Mouse (Mus musculus) frontal cortex, adult 2 months (tissue): ENCODE data around the gene Fam169a. TPM values are rescaled to one million over a fixed set of nuclear protein-coding genes. Genes with fewer than 3 reads are reported as not detected.
"Not testable (repeated sequence)": the region's sequence is repeated elsewhere in the genome, so short reads cannot be mapped to it uniquely, and the experiment has no call there.

Source experiments
- DNase-seq, 2 experiments: peaks; one replicate each; pipeline ENCODE4 v3.0.0; 2022; ENCODE audit warnings: low spot score in 1 of 2; ENCODE audit errors: extremely low spot score in 1 of 2
- polyA plus RNA-seq: library from polyadenylated mRNA; depleted of rRNA; stranded (reverse); fragments of >200 nt; gene quantifications from 2 replicates; pipeline ENCODE4 v1.2.3, GENCODE M21; 2012

Gene Fam169a
- polyA plus RNA-seq, 1 experiment: 24.0 TPM

DNA sequence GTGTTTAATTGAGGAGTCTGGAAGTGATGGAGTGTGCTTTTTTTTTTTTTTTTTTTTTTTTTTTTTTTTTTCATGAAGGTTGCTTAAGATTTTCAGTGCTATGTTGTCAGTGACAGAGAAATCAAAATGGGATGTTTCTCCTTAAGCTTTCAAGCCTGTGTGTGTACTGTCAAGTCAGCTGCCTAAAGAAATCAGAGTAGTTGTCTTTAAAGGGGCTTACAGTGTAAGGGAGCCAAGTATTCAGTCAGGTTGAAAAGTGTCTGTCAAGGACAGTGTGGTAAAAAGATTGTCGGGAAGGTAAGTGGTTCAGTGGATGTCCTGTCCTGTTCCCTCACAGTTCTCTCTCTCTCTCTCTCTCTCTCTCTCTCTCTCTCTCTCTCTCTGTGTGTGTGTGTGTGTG lies 6.4 kb downstream of the Fam169a start:
- DNase-seq: no peak

DNA sequence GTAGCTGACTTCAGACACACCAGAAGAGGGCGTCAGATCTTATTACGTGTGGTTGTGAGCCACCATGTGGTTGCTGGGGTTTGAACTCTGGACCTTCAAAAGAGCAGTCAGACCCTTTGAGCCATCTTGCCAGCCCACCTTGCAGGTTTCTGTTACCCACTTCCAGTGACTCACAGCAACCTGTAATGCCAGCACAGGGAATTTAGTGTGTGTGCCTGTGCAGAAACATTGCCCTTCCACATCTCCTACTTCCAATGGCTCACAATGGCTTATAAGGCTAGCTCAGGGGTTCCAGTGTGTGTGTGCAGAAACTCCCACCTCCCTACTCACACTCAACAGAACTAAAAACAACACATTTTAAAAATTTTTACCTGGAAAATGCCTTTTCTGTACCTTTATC lies 10.5 kb downstream of the Fam169a start:
- DNase-seq: no peak

DNA sequence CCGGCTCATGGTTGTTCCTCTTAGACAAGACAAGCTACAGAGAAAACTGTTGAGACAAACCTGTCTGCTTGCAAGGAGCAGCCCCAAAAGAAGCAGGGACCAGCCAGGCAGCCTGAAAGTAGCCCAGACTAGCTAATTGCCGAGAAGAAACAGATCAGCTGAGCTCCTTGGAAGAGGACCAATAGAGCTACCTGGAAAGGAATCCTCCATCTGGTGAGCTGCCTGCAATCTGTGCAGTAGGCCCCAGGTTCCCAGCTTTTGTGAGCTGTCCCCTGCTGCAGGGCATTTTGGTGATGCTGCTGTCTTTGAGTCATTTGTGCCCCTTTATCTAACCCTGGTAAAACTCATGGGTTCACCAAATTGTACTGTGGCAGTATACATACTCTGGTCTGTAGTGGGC lies 13.1 kb downstream of the Fam169a start:
- no peak for DNase-seq

DNA sequence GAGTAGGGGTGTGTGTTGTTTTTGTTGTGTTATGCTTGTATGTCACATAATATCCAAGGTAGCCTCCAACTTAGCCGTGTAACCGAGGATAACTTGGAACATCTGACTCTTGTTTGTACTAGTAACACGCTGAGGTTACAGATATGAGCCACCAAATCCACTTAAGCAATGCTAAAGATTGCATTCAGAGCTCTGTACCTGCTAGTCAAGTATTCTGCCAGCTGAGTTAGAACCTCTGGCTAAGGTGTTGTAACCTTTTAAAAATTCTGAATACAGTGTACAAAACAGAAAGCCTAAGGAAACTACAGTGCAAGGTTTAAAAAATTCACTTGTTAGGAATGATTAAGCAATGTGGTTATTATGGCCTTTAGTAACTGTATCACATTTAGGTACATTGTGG lies 13.5 kb downstream of the Fam169a start:
- no peak for DNase-seq

DNA sequence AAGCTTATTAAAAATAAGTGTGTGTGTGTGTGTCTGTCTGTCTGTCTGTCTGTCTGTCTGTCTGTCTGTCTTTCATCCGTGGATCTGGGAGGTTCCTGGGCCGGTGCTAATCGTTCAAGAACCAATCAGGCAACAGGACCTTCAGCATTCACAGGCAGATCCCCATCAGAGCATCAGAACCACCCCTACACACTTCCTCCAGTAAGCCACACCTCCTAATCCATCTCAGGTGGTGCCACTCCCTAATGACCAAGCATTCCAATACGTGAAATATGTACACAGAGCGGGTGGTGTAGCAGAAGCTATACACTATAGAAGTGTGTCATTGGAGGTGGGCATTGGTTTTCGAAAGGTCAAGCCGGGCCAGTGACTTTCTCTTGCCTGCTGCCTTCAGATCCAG lies 15.3 kb downstream of the Fam169a start:
- no peak for DNase-seq

DNA sequence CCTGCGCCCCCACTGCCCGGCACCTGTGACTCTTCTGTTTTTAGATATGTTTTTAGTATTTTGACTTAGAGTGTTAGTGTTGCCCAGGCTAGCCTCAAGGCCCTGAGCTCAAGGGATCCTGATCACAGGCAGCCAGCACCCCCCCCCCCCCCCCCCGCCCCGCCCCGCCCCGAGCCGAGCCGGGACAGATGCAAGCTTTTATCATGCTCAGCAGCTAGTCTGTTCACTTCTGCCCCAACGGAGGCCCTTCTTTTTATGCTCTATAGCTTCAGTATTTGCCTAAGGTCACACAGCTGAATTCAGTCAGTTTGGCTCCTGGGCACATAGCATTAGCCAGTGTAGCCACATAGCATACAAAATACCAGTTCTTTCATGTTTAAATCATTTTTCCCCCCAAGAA lies 19.2 kb downstream of the Fam169a start:
- no peak for DNase-seq

DNA sequence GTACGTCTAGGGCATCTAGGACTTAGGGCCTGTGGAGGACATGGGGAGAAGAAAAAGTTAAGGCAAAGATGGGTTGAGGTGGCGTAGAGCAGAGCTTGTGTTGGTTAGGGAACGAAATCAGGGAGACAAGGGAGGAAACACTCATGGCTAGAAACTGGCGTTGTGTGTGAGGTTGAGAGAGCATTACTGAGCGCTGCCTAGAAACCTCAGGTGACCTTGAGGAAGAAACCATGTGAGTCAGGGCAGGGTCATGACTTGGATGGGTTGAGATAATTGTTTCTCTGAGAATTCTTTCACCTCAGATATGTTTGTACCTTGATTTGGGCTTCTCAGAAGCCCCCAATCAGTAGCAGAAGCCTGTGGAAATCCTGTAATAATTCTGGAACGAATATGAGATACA lies 20.3 kb downstream of the Fam169a start:
- DNase-seq: no peak

DNA sequence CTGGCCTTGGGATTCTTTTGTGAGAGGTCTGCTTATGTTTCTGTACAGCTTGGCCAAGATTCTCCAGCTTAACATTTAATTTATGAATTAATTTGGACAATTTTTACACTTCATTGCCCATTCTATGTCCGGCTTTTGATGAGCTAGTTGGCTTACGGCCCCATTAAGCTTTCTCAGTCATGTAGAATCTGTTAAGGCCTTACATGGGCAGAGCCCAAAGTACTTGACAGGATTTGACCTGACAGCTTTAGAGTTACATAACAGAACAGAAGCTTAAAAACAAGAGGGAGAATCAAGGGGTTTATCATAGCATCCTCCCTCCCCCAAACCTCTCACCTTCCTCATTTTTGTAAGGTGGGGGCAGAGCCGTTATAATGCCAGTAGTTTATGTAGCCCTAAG lies 21.1 kb downstream of the Fam169a start:
- DNase-seq: no peak

DNA sequence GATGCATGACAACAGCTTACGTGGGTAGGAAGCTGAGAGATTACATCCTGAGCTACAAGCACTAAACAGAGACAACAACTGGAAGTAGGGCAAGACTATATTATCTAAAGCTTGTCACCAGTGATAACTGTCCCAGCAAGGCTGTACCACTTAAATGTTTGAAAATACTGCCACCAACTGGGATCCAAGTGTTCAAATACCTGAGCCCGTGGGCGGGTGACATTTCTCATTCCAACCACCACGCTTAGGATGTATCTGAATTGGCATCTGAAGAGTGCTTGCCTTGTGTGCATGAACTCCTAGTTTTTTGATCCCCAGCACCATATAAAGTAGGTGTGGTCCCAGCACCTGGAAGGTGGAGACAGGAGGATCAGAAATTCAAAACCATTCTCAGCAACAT lies 28.6 kb downstream of the Fam169a start:
- peak in 1 of 2 experiments; percentile 26 for DNase-seq

DNA sequence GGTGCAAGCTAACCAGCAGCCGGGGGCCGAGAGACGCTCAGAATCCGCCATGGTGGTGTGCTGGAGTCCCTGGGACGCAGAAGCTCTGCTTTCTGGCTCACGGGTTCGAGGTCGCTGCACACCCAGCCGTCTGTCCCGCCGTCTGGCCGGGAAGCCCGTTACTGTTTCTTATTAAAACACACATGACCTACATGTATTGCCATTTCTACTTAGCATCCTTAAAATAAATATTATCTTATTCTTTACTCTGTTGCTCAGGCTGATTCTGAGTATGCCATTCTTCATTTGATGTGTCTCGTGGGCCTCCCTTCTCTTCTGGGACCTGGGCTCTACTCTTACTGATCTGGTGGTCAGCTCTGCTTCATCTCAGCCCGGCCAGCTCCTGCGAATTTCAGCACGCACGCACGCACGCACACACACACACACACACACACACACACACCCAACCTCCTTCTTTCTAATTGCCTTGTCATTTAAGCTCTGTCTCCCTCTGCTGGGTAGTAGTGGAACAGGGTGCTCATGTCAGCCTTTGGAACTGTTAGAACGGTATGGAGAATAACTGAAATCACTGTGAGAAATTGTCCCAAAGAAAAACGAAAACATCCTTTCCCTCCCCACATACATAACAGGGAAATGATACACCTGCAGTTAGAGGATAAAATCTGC lies 32.2 kb downstream of the Fam169a start, which contains the start of gene Gm6169:
Gene Gm6169 (minus strand): TSS at position 51 of the 666 bp plus-strand sequence.
- peak; percentile 38 to 86 for DNase-seq

DNA sequence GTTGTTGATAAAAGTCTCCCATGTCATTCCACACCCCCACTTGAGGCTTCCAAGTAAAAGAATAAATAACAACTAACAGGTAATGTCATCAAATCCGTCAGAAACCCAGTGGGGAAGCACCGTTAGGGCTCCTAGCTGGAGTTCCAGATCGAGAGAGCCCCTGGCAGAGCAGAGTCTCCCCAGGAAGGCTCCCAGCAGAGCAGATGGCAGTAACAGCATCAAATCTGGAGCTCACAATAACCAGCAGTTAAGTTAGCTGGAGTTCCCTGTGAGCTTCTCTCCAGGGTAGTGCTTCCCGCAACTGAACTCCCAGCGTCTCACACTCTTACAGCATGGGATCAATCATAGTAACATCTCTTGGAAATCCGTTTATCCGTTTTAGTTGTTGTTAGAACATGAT lies 37.9 kb downstream of the Fam169a start:
- DNase-seq: no peak

DNA sequence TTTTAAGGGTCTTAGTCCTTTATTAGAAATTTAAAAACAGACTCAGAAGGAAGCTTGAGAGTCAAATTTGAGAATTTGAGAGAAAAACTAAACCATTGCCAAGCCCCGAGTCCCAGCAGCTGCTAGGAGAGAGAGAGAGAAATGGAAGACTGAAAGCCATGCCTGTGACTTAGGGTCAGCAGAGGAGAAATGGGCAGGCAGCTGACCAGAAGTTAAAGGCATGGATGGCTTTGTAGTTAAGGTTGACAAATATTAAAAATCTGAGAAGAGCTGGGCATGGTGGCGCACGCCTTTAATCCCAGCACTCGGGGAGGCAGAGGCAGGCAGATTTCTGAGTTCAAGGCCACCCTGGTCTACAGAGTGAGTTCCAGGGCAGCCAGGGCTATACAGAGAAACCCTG lies 40.6 kb downstream of the Fam169a start:
- not testable (repeated sequence) for DNase-seq

DNA sequence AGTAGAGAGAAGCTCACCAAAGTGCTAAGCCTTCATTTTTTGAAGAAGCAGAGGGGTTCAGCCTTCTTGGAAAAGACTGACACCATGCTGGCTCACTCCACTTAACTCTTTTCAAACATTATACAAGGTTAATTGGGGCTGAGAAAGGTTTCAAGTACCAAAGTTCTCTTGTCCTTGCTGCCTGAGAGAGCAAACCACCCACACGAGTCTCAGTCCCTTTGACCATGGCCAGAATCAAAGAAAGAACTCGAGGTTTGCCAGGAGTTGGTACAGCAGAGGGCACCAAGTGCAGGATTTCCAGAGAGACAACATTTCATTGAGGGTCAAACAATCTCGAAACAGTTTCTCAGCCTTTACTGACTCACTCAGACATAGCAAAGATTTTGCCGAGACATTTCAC lies 42.0 kb downstream of the Fam169a start:
- no peak for DNase-seq

DNA sequence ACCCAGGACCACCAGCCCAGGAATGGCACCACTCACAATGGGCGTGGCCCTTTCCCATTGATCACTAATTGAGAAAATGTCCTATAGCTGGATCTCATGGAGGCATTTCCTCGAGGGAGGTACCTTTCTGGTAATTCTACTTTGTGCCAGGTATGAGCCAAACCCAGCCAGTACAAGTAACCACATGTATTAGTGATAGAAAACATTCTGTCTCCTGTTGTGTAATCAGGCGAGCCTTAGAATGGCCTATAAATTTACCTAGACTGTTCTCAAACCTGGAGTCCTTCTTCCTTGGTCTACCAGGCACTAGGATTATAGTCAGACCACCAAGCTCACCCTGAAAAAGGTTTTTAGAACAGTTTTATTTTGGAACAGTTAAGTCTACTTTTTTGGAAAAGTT lies 54.3 kb downstream of the Fam169a start:
- no peak for DNase-seq

DNA sequence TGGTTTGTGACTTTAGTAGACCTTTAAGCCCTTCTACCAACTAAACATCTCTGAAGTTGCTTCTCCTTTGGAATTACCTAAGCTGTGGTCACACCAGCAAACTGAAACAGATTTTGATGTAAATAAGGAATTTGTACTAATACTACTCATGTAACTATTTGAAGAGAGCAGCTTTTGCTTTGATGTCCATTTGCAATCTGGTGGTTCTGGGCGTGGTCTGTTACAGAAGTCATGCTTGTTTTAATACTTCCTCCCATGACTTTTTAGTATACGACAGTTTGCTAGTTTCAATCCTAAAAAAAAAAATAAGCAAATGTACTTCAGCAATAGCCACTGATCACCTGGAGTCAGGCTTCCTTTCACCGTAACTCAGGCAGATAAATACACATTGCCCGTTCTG lies 62.6 kb downstream of the Fam169a start:
- not testable (repeated sequence) for DNase-seq

DNA sequence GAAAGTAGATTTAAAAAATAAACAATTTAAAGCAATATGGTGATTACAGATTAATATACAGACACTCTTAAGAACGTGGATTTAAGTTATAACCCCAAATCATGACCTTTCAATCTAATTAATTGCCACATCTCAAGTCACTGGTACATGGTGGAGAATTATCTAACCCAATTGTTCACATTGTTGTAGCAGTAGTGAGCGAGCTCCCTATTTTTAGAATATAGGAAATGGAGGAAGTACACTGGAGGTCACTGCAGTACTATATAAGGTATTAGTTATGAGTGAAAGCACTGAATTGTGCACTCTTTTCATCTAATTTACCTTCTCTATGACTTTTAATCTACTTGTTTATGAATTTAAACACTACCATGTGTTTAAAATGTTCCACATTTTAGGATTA lies 63.3 kb downstream of the Fam169a start:
- DNase-seq: not testable (repeated sequence)

DNA sequence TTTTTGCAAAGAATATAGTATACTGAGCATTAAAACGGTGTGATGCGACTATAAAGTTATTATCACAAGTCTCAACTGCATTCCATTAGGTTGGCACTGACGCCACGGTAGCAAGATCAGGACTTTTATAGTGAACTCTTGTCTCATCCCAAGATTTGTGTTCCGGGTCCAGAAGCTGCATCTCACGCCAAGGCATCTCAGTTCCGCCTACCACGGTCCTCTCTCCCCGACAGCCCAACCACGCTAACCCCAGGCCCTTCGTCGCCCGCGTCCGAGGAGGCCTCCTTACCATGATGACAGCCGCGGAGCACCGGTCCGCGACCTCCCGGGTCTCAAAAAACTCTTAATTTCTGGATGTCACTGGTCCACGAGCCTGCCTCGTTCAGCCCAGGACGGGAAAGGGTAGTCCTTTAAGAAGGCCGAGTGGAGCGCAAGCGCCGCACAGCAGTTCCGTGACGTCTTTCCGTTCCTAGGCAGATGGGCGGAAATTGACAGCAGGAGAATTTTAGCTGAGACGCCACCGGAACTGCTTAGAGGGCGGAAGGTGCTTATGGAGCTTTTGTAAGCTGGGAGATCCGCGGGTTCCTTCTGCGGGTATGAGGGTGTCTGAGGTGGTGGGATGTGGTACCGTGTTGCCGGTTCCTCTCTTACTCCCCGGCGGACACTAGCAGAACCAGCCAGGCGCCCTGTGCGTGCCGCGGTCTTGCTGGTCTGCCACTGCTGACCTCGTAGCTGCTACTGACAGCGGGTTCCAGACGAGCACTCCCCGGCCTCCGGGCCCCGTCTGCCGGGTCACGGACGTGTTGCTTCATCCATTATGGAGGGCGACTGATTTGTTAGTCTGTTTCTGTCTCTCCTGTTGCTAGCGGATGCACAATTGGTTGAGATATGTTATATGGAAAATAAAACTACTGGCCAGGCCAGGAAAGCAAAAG lies 70.6 kb downstream of the Fam169a start, which contains the start of the genes Gfm2 and Nsa2:
Gene Gfm2 (plus strand): TSS at position 472 of the 935 bp plus-strand sequence.
Gene Nsa2 (minus strand): TSS at position 472 of the 935 bp plus-strand sequence.
- DNase-seq: peak; percentile 89 to 96

DNA sequence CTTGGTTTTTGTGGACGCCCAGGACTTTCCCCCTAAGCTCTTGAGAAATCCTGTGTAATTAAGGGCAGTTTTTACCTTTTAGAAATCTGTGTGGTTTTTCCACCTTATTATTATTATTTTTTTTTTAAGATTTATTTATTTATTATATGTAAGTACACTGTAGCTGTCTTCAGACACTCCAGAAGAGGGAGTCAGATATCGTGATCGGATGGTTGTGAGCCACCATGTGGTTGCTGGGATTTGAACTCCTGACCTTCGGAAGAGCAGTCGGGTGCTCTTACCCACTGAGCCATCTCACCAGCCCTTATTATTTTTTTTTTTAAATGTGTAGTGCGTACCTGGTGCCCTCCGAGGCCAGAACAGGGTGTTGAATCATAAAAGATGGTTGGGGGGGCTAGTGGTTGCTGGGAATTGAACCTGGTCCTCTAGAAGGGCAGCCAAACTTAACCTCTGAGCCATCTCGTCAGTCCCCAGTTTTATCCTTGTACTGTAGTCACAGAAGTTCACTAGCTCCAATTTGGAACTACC lies 71.4 kb downstream of the Fam169a start:
- DNase-seq: not testable (repeated sequence)

DNA sequence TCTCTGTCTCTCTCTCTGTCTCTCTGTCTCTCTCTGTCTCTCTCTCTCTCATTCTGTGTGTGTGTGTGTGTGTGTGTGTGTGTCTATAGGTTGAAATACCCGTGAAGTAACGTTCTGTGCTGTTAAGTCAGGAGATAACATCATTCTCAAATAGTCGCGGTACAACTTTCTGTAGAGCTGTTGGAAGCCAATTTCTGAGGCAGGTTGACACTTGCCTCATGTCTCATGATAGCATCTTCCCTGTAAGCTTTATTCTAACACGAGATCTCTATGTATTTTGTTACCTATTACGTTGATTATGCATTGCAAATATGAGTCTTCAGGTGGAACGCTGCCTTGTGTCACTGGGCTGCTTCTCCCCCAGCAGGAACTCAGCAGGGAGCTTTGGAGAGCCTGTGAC lies 75.2 kb downstream of the Fam169a start:
- DNase-seq: no peak

DNA sequence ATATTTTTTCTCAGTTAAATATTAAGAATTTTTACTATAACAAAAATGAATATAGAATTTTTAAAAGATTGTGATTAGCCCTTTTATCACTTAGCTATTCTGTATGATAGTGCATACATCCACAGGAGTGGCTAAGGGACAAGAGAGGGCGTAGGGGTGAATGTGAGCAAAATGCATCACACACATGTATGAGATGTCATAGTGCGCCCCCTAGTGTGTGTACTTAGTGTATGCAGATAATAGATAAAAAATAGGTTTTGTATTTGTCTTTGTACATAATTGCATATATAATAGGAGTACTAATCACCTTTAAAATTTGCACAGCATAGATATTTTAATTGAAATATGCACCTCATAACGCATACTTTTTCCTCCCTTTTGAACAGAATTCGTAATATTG lies 78.7 kb downstream of the Fam169a start:
- DNase-seq: peak in 1 of 2 experiments; percentile 56

DNA sequence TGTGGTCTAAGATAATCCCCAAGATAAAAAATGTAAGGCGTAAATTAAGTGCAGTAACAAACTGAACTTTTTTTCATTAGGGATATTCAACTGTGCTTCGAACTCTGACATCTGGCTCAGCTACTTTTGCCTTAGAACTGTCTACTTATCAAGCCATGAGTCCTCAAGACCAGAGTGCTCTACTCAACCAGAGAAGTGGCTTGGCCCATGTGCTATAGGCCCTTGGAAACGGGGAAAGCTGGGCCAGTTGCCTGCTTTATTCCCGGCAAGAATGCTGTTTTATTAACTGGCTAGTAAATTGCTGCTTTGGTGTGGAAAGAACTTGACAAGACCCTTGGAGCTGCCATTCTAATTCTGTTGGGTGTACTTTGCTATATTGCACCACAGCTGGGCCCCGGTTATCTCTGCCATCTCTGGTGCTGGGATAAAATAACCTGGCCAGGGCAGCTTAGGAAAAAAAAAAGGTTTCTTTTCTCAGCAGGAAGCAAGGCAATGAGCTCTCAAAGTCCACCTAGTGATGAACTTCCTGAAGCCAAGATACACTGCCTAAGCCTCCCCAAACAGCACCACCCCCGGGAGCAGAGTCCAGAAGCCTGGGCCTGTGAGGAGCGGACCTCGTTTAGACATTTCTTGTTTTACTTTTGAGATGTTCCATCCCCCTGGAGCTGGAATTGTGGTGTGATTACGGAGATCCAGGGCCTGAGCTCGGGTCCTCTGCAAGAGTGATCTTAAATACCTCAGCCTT lies 108.6 kb downstream of the Fam169a start:
- DNase-seq: no peak
